Mouse (Mus musculus) erythroblast, embryonic 14.5 days (primary cell): Measurements from ENCODE around the gene Tmem156. TPM values are rescaled to one million over a fixed set of nuclear protein-coding genes. Genes with fewer than 3 reads are reported as not detected.

Experiments
- H3K27me3 ChIP-seq: 2 replicates; pipeline ENCODE4 v1.6.1; 2012; ENCODE audit warnings: inconsistent platforms; ENCODE audit not compliant: control insufficient read depth
- H3K36me3 ChIP-seq: 2 replicates; pipeline ENCODE4 v1.6.1; 2012; ENCODE audit warnings: mild to moderate bottlenecking, inconsistent platforms; ENCODE audit not compliant: control insufficient read depth
- H3K4me1 ChIP-seq: 2 replicates; pipeline ENCODE4 v1.6.1; 2012; ENCODE audit warnings: inconsistent platforms; ENCODE audit not compliant: control insufficient read depth
- H3K4me3 ChIP-seq: replicated peaks from 2 replicates; pipeline ENCODE3; 2012; ENCODE audit warnings: moderate library complexity, mild to moderate bottlenecking, inconsistent platforms
- H3K9me3 ChIP-seq: 2 replicates; pipeline ENCODE4 v1.6.1; 2012; ENCODE audit warnings: low read length, inconsistent platforms, mixed read lengths; ENCODE audit not compliant: control insufficient read depth
- GATA1 ChIP-seq: IDR thresholded peaks from 2 replicates; pipeline ENCODE4 v1.6.1; 2012; ENCODE audit warnings: low read length, inconsistent platforms, mixed read lengths
- TAL1 ChIP-seq: IDR thresholded peaks from 3 replicates; pipeline ENCODE4 v1.6.1; 2012; ENCODE audit warnings: low read length, inconsistent platforms, mixed read lengths
- polyA plus RNA-seq: library from polyadenylated mRNA; stranded (reverse); fragments of >175 nt; gene quantifications from 2 replicates; pipeline ENCODE4 v1.2.3, GENCODE M21; 2012

The Tmem156 gene
- polyA plus RNA-seq, 1 experiment: not detected

DNA sequence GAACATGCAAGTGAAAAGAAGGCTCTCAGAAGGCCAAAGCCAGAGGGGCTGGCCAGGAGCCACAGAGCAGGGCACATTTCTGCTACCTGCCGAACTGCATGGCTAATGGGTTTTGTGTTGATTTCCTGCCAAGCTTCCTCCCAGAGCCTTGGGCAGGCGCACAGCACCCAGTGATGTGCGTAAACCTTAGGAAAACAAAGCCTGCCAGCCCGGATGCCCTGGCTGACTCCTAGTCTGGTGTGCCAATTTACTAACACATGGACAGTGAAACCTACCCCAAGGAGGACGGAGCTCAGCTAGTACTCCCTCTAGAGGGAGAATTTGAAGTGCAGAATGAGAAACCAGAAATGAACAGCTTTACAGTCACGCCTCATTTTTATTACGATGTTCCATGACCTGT lies 72.1 kb downstream of the Tmem156 start:
- peaks cover 3% of the 10 kb centered on the region; the same call in 1 of the 2 replicates for H3K9me3 ChIP-seq
- H3K4me3 ChIP-seq: no peak overlapping the region

DNA sequence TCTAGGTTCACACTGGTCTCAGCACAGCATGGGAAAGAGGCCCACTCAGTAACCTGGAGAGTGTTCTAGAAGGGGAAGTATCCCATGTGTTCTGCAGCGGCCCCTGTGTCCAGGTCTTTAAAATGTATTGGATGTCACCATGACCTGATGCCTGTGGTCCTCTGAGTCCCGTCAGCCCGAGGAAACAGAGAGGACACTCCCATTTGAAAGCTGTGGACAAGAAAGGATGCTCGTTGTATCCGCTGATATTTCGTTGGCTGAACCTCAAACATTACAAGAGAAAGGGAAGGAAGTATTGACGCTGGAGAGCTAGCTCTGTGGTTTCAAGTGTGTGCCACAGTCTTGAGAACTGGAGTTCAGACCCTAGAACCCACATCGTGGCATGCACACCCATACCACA lies 72.8 kb downstream of the Tmem156 start:
- TF ChIP-seq TAL1: no peak
- TF ChIP-seq GATA1: no peak
- H3K9me3 ChIP-seq: peaks cover 3% of the 10 kb centered on the region; the same call in 1 of the 2 replicates
- H3K4me3 ChIP-seq: no peak overlapping the region
- H3K27me3 ChIP-seq: no peaks in the 10 kb centered on the region
- no peaks in the 10 kb centered on the region for H3K4me1 ChIP-seq
- peaks cover 14% of the 10 kb centered on the region; the same call in 1 of the 2 replicates for H3K36me3 ChIP-seq

More for the DNA sequence above, 72.1 kb downstream of the Tmem156 start:
- H3K27me3 ChIP-seq: no peaks in the 10 kb centered on the region
- TF ChIP-seq GATA1: no peak
- no peak for TF ChIP-seq TAL1
- H3K4me1 ChIP-seq: no peaks in the 10 kb centered on the region
- H3K36me3 ChIP-seq: peaks cover 14% of the 10 kb centered on the region; the same call in 1 of the 2 replicates

DNA sequence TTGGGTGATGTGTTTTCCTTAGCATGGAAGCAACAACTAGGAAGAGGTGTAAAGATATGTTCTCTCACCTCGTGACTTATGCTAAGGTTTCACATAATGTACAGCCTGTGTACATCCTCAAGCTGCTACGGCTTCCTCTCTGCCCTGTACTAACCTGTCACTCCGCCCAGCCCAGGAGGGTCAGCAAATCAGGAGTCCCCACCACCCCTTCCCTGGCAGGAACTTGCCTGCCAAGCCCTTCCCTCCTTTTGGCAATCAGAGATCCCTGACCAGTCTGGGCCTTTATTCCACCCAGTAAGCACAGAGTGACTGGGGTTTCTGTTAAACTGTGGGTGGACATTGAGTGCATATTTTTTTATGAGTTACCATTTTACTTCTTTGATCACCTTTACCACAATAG lies 76.4 kb downstream of the Tmem156 start:
- no peaks in the 10 kb centered on the region; the same call in 1 of the 2 replicates for H3K9me3 ChIP-seq
- TF ChIP-seq GATA1: no peak
- no peak for TF ChIP-seq TAL1
- H3K36me3 ChIP-seq: peaks cover 6% of the 10 kb centered on the region; the same call in 1 of the 2 replicates
- no peaks in the 10 kb centered on the region for H3K4me1 ChIP-seq
- no peak overlapping the region for H3K4me3 ChIP-seq
- no peaks in the 10 kb centered on the region for H3K27me3 ChIP-seq

DNA sequence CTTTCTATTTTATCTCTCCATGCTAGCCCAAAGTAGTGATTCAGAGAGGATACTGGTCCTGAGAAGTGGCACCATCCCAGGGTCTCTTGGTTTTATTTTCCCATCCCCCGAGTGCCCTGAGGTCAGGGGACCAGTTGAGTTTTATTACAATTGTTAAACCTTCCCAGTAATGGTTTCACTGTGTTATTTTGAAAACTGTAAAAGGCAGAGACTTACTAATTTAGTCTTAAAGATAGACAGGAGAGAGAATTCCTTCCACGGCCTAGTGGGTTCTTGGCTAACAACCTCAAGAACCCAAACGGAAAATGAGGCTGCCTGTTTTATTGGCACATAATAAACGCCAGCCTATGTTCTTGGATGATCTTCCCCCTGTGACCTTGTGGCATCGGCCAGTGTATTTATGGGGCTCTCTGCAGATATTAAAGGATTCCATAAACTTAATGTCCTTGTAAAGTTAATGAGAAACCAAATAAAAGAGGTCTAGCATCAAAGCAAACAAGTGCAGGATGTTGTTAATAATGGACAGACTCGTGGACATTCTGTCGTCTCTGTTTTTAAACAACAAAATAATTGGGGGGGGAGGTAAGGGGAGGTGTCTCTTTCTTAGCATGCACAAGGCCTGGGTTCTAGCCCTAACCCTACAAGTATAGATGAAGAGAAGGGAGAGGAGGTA lies 79.9 kb downstream of the Tmem156 start:
- Histone ChIP-seq H3K4me3 (no peak overlapping the region), H3K27me3 (no peaks in the 10 kb centered on the region), H3K36me3 (peaks cover 13% of the 10 kb centered on the region; the same call in 1 of the 2 replicates), H3K4me1 (no peaks in the 10 kb centered on the region), H3K9me3 (peaks cover 3% of the 10 kb centered on the region; the same call in 1 of the 2 replicates)
- no peak for TF ChIP-seq GATA1
- no peak for TF ChIP-seq TAL1

DNA sequence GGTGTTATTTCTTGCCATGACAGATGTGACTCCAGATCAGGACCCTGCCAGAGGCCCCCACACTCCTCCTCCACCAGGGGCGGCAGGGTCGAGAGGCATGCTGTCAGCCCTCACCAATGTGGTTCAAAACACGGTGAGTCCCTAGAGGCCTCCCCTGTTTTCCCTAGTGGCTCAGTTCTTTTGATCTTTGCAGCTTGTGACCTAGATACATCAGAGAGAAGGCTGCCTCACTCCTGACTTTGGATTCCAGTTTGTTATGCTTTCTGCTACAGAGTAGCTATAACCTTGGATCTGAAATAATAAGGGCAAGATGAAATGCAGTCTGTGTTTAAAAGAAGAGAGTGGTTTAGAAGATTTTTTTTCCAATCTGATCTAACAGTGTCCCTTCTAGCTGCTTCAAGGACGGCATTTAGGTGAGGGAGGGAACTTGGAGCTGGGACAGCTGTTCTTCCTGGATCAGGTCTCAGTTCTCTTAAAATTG lies 85.9 kb downstream of the Tmem156 start:
- Histone ChIP-seq H3K9me3 (peaks cover 3% of the 10 kb centered on the region; the same call in 1 of the 2 replicates), H3K27me3 (no peaks in the 10 kb centered on the region), H3K4me3 (no peak overlapping the region), H3K4me1 (no peaks in the 10 kb centered on the region), H3K36me3 (peaks cover 7% of the 10 kb centered on the region; the same call in 1 of the 2 replicates)
- TF ChIP-seq GATA1: no peak
- no peak for TF ChIP-seq TAL1

DNA sequence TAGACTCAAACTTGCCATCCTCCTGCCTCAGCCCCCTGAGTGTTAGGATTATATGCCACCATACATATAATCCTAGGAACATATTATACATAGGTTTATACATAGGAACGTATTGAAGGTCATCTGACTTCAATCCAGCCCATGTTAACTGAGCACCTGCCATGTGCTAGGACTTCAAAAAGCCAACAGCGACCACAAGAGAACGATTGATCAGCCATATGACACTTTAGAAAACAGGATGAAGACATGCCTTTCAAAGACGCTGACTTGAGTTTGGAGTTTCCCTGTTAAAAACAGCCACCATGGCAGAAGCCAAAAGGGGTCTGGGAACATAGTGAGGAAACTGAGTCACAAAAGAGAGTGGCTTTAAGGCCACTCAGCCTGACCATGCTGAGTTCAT lies 86.7 kb downstream of the Tmem156 start:
- Histone ChIP-seq H3K9me3 (0 out of 2 replicates have a peak, but pooled peaks cover under 1% of the 10 kb centered on the region), H3K4me1 (no peaks in the 10 kb centered on the region), H3K36me3 (peaks cover 5% of the 10 kb centered on the region; the same call in 1 of the 2 replicates), H3K4me3 (no peak overlapping the region), H3K27me3 (no peaks in the 10 kb centered on the region)
- TF ChIP-seq GATA1 (no peak), TAL1 (no peak)

Other genes starting within 250 kb of the Tmem156 start
- gene Tlr1, start 158.6 kb downstream of the Tmem156 start, polyA plus RNA-seq: not detected in 2 replicates
- not detected in 2 replicates for gene Tlr6, start 132.0 kb downstream of the Tmem156 start, polyA plus RNA-seq
- gene Fam114a1, start 122.1 kb downstream of the Tmem156 start, polyA plus RNA-seq: not detected in 2 replicates
- gene Klhl5, start 15.4 kb upstream of the Tmem156 start, polyA plus RNA-seq: 0.01 TPM in 1 of 2 replicates, not detected in the other
- gene Wdr19, start 107.6 kb upstream of the Tmem156 start, polyA plus RNA-seq: 0.03 TPM in 1 of 2 replicates, not detected in the other
- gene Rfc1, start 243.5 kb upstream of the Tmem156 start, polyA plus RNA-seq: 0.71 and 0.98 TPM in 2 replicates